Mouse (Mus musculus) intestine, postnatal 0 days (tissue): ENCODE data around the gene Prkag3. TPM values are rescaled to one million over a fixed set of nuclear protein-coding genes. Genes with fewer than 3 reads are reported as not detected.
A peak's percentile ranks its signal among the peaks of the same experiment; 100 is the strongest.

Experiments used
- ATAC-seq: fragments of 200-750 bp; cut with Nextera tagmentation; 2 replicates; pipeline ENCODE4 v1.8.0; 2017; ENCODE audit warnings: mild to moderate bottlenecking, moderate TSS enrichment, moderate library complexity
- H3K27ac ChIP-seq: fragments of 300-500 bp; sonication (generic); 2 replicates; pipeline ENCODE4 v1.5.1; 2014; ENCODE audit warnings: mild to moderate bottlenecking, low read depth, low read length, moderate library complexity
- H3K27me3 ChIP-seq: fragments of 300-500 bp; sonication (generic); replicated peaks from 2 replicates; pipeline ENCODE4 v1.6.1; 2014; ENCODE audit warnings: low read length, mixed read lengths; ENCODE audit not compliant: control insufficient read depth, insufficient read depth
- H3K36me3 ChIP-seq: fragments of 300-500 bp; sonication (generic); 2 replicates; pipeline ENCODE4 v1.6.1; 2014; ENCODE audit warnings: mild to moderate bottlenecking, moderate library complexity; ENCODE audit not compliant: control insufficient read depth, insufficient read depth
- H3K4me1 ChIP-seq: fragments of 300-500 bp; sonication (generic); replicated peaks from 2 replicates; pipeline ENCODE4 v1.6.1; 2014; ENCODE audit warnings: antibody characterized with exemption, low read length, mixed read lengths; ENCODE audit not compliant: control insufficient read depth, insufficient read depth
- H3K4me2 ChIP-seq: fragments of 300-500 bp; sonication (generic); replicated peaks from 2 replicates; pipeline ENCODE4 v1.6.1; 2014; ENCODE audit warnings: low read depth, mild to moderate bottlenecking, moderate library complexity
- H3K4me3 ChIP-seq: fragments of 300-500 bp; sonication (generic); 2 replicates; pipeline ENCODE4 v1.5.1; 2014; ENCODE audit warnings: low read depth, low read length
- H3K9ac ChIP-seq: fragments of 300-500 bp; sonication (generic); 2 replicates; pipeline ENCODE4 v1.6.1; 2014; ENCODE audit warnings: mild to moderate bottlenecking, low read depth, low read length
- H3K9me3 ChIP-seq: fragments of 300-500 bp; sonication (generic); 2 replicates; pipeline ENCODE4 v1.6.1; 2016; ENCODE audit warnings: mixed run types; ENCODE audit not compliant: control insufficient read depth
- CTCF ChIP-seq: sonication (generic); IDR thresholded peaks from 2 replicates; pipeline ENCODE4 v1.5.1; 2016; ENCODE audit warnings: low read depth, mild to moderate bottlenecking, control low read depth, antibody characterized with exemption, moderate library complexity
- WGBS: fragments of 180-500 bp; shearing (Covaris S2); extraction: QIAGEN DNeasy Blood & Tissue Kit; methylation state at CpG from one replicate; pipeline ENCODE4 v1.1.7; 2014; 5-methylcytosine and 5-hydroxymethylcytosine counted together
- polyA plus RNA-seq: library from polyadenylated mRNA; unstranded; fragments of >200 nt; fragmentation: Nextera tagmentation; extraction: Ambion mirVana; gene quantifications from 2 replicates; pipeline ENCODE4 v1.2.1, GENCODE M21; 2015

Prkag3 gene
- polyA plus RNA-seq, 1 experiment from 2014 or later: 0.09 TPM

DNA sequence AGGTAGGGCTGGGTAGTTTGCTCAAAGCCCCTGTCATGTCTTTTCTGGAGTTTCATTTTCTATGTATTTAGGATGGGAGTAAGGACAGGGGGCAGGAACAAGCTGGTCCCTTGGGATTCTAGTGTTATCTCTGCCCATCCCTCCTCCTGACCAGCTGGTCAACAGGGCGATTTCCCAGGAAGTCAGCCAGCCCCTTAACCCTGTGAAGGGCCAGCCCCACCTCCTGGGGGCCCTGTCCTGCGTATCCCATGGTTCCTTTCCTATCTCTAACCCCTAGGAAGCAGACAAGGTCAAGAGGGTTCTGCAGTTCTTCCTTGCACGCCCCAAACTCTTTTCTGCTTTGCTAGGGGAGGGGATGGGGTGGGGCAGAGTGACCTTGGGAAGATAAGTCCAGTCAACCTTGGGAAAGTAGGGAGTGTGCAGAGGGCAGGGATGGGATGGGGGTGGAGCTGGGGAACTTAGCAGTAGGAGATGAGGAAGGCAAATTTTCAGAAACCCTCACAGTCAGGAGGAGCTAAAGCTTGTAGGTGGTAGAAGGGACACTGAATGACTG is 30.0 kb upstream of the Prkag3 start:
- H3K9me3 ChIP-seq: no peaks in the 10 kb centered on the region
- no peak for TF ChIP-seq CTCF
- H3K4me2 ChIP-seq: no peak overlapping the region
- no peak overlapping the region for H3K4me3 ChIP-seq
- H3K4me1 ChIP-seq: no peaks in the 10 kb centered on the region; the same call in 1 of the 2 replicates
- no peak overlapping the region for H3K27ac ChIP-seq
- no peaks in the 10 kb centered on the region for H3K36me3 ChIP-seq
- peaks cover 57% of the 10 kb centered on the region for H3K27me3 ChIP-seq
- no peak overlapping the region for H3K9ac ChIP-seq
- 33% methylated on average over 3 of the region's 3 CpGs for WGBS
- ATAC-seq: no peak

DNA sequence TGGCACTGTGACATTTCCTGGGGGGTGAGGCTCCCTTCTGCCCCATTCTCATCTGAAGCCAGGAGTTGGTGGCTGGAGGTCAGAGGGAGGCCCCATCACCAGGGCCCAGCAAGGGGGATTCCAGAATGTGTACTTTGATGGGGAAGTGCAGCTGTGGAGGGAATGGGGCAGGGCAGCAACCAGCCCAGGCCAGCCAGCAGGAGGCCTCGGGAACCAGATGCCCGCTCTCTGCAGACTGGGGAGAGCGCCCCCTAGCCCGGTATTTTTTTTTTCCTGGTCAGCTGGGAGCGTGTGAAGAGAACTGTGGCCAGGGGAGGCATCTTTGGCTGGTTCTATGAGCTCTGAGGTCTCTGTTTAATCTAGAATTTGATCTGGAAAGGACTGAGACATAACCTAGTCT is 26.8 kb upstream of the Prkag3 start:
- WGBS: 20% methylated on average over 5 of the region's 5 CpGs
- ATAC-seq: no peak; the same call in 1 of the 2 replicates
- Histone ChIP-seq H3K9ac (no peak overlapping the region), H3K4me1 (no peaks in the 10 kb centered on the region; the same call in 1 of the 2 replicates), H3K27ac (no peak overlapping the region), H3K4me2 (no peak overlapping the region), H3K4me3 (no peak overlapping the region), H3K36me3 (no peaks in the 10 kb centered on the region), H3K27me3 (peaks cover 58% of the 10 kb centered on the region), H3K9me3 (no peaks in the 10 kb centered on the region)
- peak; percentile 60 for TF ChIP-seq CTCF

DNA sequence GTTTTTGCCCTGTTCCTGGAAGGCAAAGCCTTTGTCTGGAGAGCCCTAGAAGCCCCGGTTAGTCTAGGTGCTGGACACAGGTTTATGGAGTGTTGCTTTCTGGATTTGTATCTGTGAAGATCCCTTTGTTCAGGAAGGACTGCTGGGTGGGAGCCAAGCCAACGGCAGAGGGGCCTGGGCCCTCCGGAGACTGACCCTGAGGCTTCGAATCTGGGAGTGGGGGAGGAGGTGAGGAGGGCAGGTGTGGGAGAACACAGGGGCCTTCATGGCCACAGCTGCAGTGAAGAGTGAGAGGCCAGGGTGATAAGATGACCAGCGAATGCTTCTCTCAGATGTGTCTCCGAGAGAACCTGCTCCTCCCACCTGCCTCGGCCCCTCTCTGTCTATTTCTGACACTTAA is 25.0 kb upstream of the Prkag3 start:
- no peaks in the 10 kb centered on the region for H3K9me3 ChIP-seq
- ATAC-seq: no peak
- no peaks in the 10 kb centered on the region for H3K36me3 ChIP-seq
- no peaks in the 10 kb centered on the region; the same call in 1 of the 2 replicates for H3K4me1 ChIP-seq
- no peak overlapping the region for H3K4me2 ChIP-seq
- no peak overlapping the region for H3K27ac ChIP-seq
- H3K27me3 ChIP-seq: peaks cover 67% of the 10 kb centered on the region
- no peak overlapping the region for H3K4me3 ChIP-seq
- no peak for TF ChIP-seq CTCF
- WGBS: 26% methylated on average over 7 of the region's 7 CpGs
- no peak overlapping the region for H3K9ac ChIP-seq

GRCm38 (mm10) chr1:74773136-74773535 is 24.1 kb upstream of the Prkag3 start:
- no peak overlapping the region for H3K9ac ChIP-seq
- ATAC-seq: peak; percentile 79
- peaks cover 74% of the 10 kb centered on the region for H3K27me3 ChIP-seq
- H3K36me3 ChIP-seq: no peaks in the 10 kb centered on the region
- TF ChIP-seq CTCF: no peak
- no peaks in the 10 kb centered on the region for H3K9me3 ChIP-seq
- no peaks in the 10 kb centered on the region; the same call in 1 of the 2 replicates for H3K4me1 ChIP-seq
- no peak overlapping the region for H3K27ac ChIP-seq
- peak overlapping the region; percentile 41; the same call in 1 of the 2 replicates for H3K4me3 ChIP-seq
- under 1% methylated on average over 15 of the region's 15 CpGs for WGBS
- peak overlapping the region; percentile 78 for H3K4me2 ChIP-seq

GRCm38 (mm10) chr1:74771931-74772620 is 23.1 kb upstream of the Prkag3 start:
- WGBS: under 1% methylated on average over 47 of the region's 51 CpGs
- no peak for TF ChIP-seq CTCF
- Histone ChIP-seq H3K9me3 (no peaks in the 10 kb centered on the region), H3K9ac (no peak overlapping the region), H3K36me3 (no peaks in the 10 kb centered on the region), H3K27me3 (peaks cover 80% of the 10 kb centered on the region), H3K27ac (no peak overlapping the region), H3K4me2 (peak overlapping the region; percentile 78), H3K4me3 (peak overlapping the region; percentile 41), H3K4me1 (no peaks in the 10 kb centered on the region; the same call in 1 of the 2 replicates)
- no peak for ATAC-seq

DNA sequence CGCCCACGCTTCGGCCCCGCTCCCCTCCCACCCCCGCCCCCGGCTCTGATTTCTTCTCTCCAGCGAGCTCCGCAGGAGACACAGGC is 22.7 kb upstream of the Prkag3 start, which contains the start of gene Wnt6:
Gene Wnt6 (plus strand): TSS at position 48 of the 86 bp plus-strand sequence.
- H3K27me3 ChIP-seq: peaks cover 84% of the 10 kb centered on the region
- no peaks in the 10 kb centered on the region; the same call in 1 of the 2 replicates for H3K4me1 ChIP-seq
- H3K4me2 ChIP-seq: peak within 1 kb of the TSS; percentile 78
- H3K27ac ChIP-seq: no peak within 1 kb of the TSS
- no peaks in the 10 kb centered on the region for H3K36me3 ChIP-seq
- ATAC-seq: no peak
- no peak for TF ChIP-seq CTCF
- peak within 1 kb of the TSS; percentile 41 for H3K4me3 ChIP-seq
- H3K9me3 ChIP-seq: no peaks in the 10 kb centered on the region
- WGBS: no CpG with 5 or more reads among the region's 8 CpGs
- no peak within 1 kb of the TSS for H3K9ac ChIP-seq
